Comparison of ENCODE assay signal across 8 mouse cellular contexts in genomic region chr7:132610468-132611318, GRCm38 (mm10). TPM values are rescaled to one million over a fixed set of nuclear protein-coding genes. Genes with fewer than 3 reads are reported as not detected.
DNase-seq lines count a peak whose midpoint lies in the region; ATAC-seq and TF ChIP-seq lines count a peak whose summit lies in the region.

Lhpp (plus strand) TSS chr7:132610638.

- WGBS in embryonic facial prominence, embryonic 12.5 days, result 8% methylated on average over 44 of the region's 44 CpGs
- 8% methylated on average over 44 of the region's 44 CpGs for WGBS in limb, embryonic 11.5 days
- WGBS in midbrain, embryonic 13.5 days, result 8% methylated on average over 44 of the region's 44 CpGs
- 3% methylated on average over 44 of the region's 44 CpGs for WGBS in small intestine, adult 2 months

- peak within 1 kb of the TSS; percentile 55 for H3K9ac ChIP-seq in embryonic facial prominence, embryonic 12.5 days
- H3K9ac ChIP-seq in limb, embryonic 11.5 days (ENCODE audit: low read length), result peak within 1 kb of the TSS; percentile 60
- peak within 1 kb of the TSS; percentile 68 for H3K9ac ChIP-seq in midbrain, embryonic 13.5 days (replicated peaks)

- H3K36me3 ChIP-seq in embryonic facial prominence, embryonic 12.5 days, result no peaks in the 10 kb centered on the region
- no peaks in the 10 kb centered on the region for H3K36me3 ChIP-seq in limb, embryonic 11.5 days (ENCODE audit: control insufficient read depth, insufficient read depth, low read length)
- no peaks in the 10 kb centered on the region for H3K36me3 ChIP-seq in midbrain, embryonic 13.5 days
- no peaks in the 10 kb centered on the region for H3K36me3 ChIP-seq in small intestine, adult 2 months (ENCODE audit: control insufficient read depth, insufficient read depth, low read length)

- H3K4me2 ChIP-seq in embryonic facial prominence, embryonic 12.5 days (replicated peaks), result peak within 1 kb of the TSS; percentile 73
- H3K4me2 ChIP-seq in limb, embryonic 11.5 days (ENCODE audit: low read depth, severe bottlenecking), result peak within 1 kb of the TSS; percentile 56
- H3K4me2 ChIP-seq in midbrain, embryonic 13.5 days (replicated peaks), result peak within 1 kb of the TSS; percentile 62

- peaks cover 9% of the 10 kb centered on the region for H3K27me3 ChIP-seq in embryonic facial prominence, embryonic 12.5 days
- no peaks in the 10 kb centered on the region for H3K27me3 ChIP-seq in limb, embryonic 11.5 days (ENCODE audit: control insufficient read depth, insufficient read depth, low read length)
- peaks cover 29% of the 10 kb centered on the region for H3K27me3 ChIP-seq in midbrain, embryonic 13.5 days
- no peaks in the 10 kb centered on the region for H3K27me3 ChIP-seq in small intestine, adult 2 months (ENCODE audit: control insufficient read depth, insufficient read depth, low read length)

- H3K9me3 ChIP-seq in embryonic facial prominence, embryonic 12.5 days, result no peaks in the 10 kb centered on the region
- H3K9me3 ChIP-seq in limb, embryonic 11.5 days (ENCODE audit: control insufficient read depth, low read length), result no peaks in the 10 kb centered on the region
- no peaks in the 10 kb centered on the region for H3K9me3 ChIP-seq in midbrain, embryonic 13.5 days

- peak; percentile 67 for ATAC-seq in embryonic facial prominence, embryonic 12.5 days (ENCODE audit: insufficient number of reproducible peaks, insufficient read depth, low FRiP score, low TSS enrichment)
- peak; percentile 76 for ATAC-seq in limb, embryonic 11.5 days (ENCODE audit: insufficient number of reproducible peaks, low FRiP score, low TSS enrichment, low read depth)
- ATAC-seq in midbrain, embryonic 13.5 days, result peak; percentile 90

- peak; percentile 55; the same call in 1 of the 2 replicates for TF ChIP-seq POLR2A in small intestine, adult 2 months (IDR thresholded peaks at IDR 0.05; ENCODE audit: low read depth, low read length)

- peak; percentile 84 for DNase-seq in 3134 (ENCODE audit: extremely low read depth, insufficient read length, low spot score)
- peak; percentile 91 to 92 for DNase-seq in adrenal gland, postnatal 36 days
- peak; percentile 98 for DNase-seq in heart, adult 11 months
- peak; percentile 85 for DNase-seq in kidney, adult 18-20 months
- peak; percentile 90 for DNase-seq in limb, embryonic 11.5 days (ENCODE audit: low spot score)

- peak within 1 kb of the TSS; percentile 60 for H3K4me3 ChIP-seq in embryonic facial prominence, embryonic 12.5 days
- H3K4me3 ChIP-seq in limb, embryonic 11.5 days (ENCODE audit: low read depth, low read length), result peak within 1 kb of the TSS; percentile 58
- peak within 1 kb of the TSS; percentile 52 for H3K4me3 ChIP-seq in midbrain, embryonic 13.5 days (replicated peaks)
- peak within 1 kb of the TSS; percentile 70 for H3K4me3 ChIP-seq in small intestine, adult 2 months (ENCODE audit: low read depth, low read length)

- H3K27ac ChIP-seq in embryonic facial prominence, embryonic 12.5 days, result no peak within 1 kb of the TSS
- no peak within 1 kb of the TSS for H3K27ac ChIP-seq in limb, embryonic 11.5 days (replicated peaks; ENCODE audit: low read depth, low read length)
- 0 out of 2 replicates have a peak within 1 kb of the TSS, but pooled peaks have one; percentile 53 for H3K27ac ChIP-seq in midbrain, embryonic 13.5 days
- H3K27ac ChIP-seq in small intestine, adult 2 months (ENCODE audit: insufficient read depth, low read depth, low read length), result no peak within 1 kb of the TSS

- peaks cover 1% of the 10 kb centered on the region; the same call in 1 of the 2 replicates for H3K4me1 ChIP-seq in embryonic facial prominence, embryonic 12.5 days
- peaks cover 9% of the 10 kb centered on the region for H3K4me1 ChIP-seq in limb, embryonic 11.5 days (ENCODE audit: control insufficient read depth, insufficient read depth, low read length)
- peaks cover 15% of the 10 kb centered on the region; the same call in 1 of the 2 replicates for H3K4me1 ChIP-seq in midbrain, embryonic 13.5 days (replicated peaks)
- H3K4me1 ChIP-seq in small intestine, adult 2 months (ENCODE audit: control insufficient read depth, insufficient read depth, insufficient read length, low read length), result peaks cover 4% of the 10 kb centered on the region; the same call in 1 of the 2 replicates

- no peak for TF ChIP-seq CTCF in small intestine, adult 2 months (IDR thresholded peaks at IDR 0.05; ENCODE audit: extremely low read depth, insufficient read length, insufficient replicate concordance, low read depth, low read length)

RNA-seq across cellular contexts. Expression of gene Lhpp, which starts in this region (rescaled TPM):
- 10 to 100 TPM; 19.2 to 27.6 TPM for total RNA-seq in adrenal gland, postnatal 36 days (2021)
- polyA plus RNA-seq in embryonic facial prominence, embryonic 12.5 days (2016; fragmentation: Nextera tagmentation; extraction: Ambion mirVana), result 16.2 and 17.8 TPM in 2 replicates
- polyA plus RNA-seq in limb, embryonic 11.5 days (2014; fragmentation: Nextera tagmentation; extraction: Ambion mirVana), result 20.6 and 22.4 TPM in 2 replicates
- 21.0 and 21.2 TPM in 2 replicates for polyA plus RNA-seq in midbrain, embryonic 13.5 days (2015; fragmentation: Nextera tagmentation; extraction: Ambion mirVana)
- polyA plus RNA-seq in small intestine, adult 2 months (2012; rRNA removed), result 8.2 and 36.1 TPM in 2 replicates
